Mouse (Mus musculus) hindbrain, embryonic 16.5 days (tissue): Measurements from ENCODE around the gene Ubl3. TPM values are rescaled to one million over a fixed set of nuclear protein-coding genes. Genes with fewer than 3 reads are reported as not detected.

Source experiments
- ATAC-seq: fragments of 200-750 bp; cut with Nextera tagmentation; 2 replicates; pipeline ENCODE4 v1.8.0; 2017; ENCODE audit warnings: moderate TSS enrichment, moderate library complexity
- H3K27ac ChIP-seq: fragments of 300-500 bp; sonication (generic); 2 replicates; pipeline ENCODE4 v1.5.1; 2014; ENCODE audit warnings: low read depth, mild to moderate bottlenecking, control low read depth, low read length, moderate library complexity
- H3K27me3 ChIP-seq: fragments of 300-500 bp; sonication (generic); replicated peaks from 2 replicates; pipeline ENCODE4 v1.6.1; 2014; ENCODE audit warnings: low read length; ENCODE audit not compliant: control insufficient read depth, insufficient read depth
- H3K36me3 ChIP-seq: fragments of 300-500 bp; sonication (generic); 2 replicates; pipeline ENCODE4 v1.6.1; 2014; ENCODE audit warnings: mild to moderate bottlenecking, low read length, moderate library complexity, mixed read lengths; ENCODE audit not compliant: control insufficient read depth, insufficient read depth
- H3K4me1 ChIP-seq: fragments of 300-500 bp; sonication (generic); 2 replicates; pipeline ENCODE4 v1.6.1; 2014; ENCODE audit warnings: low read depth, low read length; ENCODE audit not compliant: control insufficient read depth, insufficient read depth
- H3K4me2 ChIP-seq: fragments of 300-500 bp; sonication (generic); 2 replicates; pipeline ENCODE4 v1.6.1; 2014; ENCODE audit warnings: mild to moderate bottlenecking, low read length, control low read depth, moderate library complexity
- H3K4me3 ChIP-seq: fragments of 300-500 bp; sonication (generic); 2 replicates; pipeline ENCODE4 v1.5.1; 2014; ENCODE audit warnings: mild to moderate bottlenecking, low read length, control low read depth, moderate library complexity
- H3K9ac ChIP-seq: fragments of 300-500 bp; sonication (generic); 2 replicates; pipeline ENCODE4 v1.6.1; 2014; ENCODE audit warnings: low read depth, mild to moderate bottlenecking, control low read depth, low read length, moderate library complexity
- H3K9me3 ChIP-seq: fragments of 300-500 bp; sonication (generic); 2 replicates; pipeline ENCODE4 v1.6.1; 2014; ENCODE audit warnings: mild to moderate bottlenecking, low read length, moderate library complexity; ENCODE audit not compliant: control insufficient read depth
- WGBS: fragments of 180-500 bp; shearing (Covaris S2); extraction: QIAGEN DNeasy Blood & Tissue Kit; methylation state at CpG from one replicate; pipeline ENCODE4 v1.1.7; 2014; 5-methylcytosine and 5-hydroxymethylcytosine counted together
- polyA plus RNA-seq: library from polyadenylated mRNA; unstranded; fragments of >200 nt; fragmentation: Nextera tagmentation; extraction: Ambion mirVana; gene quantifications from 2 replicates; pipeline ENCODE4 v1.2.1, GENCODE M21; 2015

The Ubl3 gene
- polyA plus RNA-seq, 1 experiment from 2014 or later: 70.7 TPM

DNA sequence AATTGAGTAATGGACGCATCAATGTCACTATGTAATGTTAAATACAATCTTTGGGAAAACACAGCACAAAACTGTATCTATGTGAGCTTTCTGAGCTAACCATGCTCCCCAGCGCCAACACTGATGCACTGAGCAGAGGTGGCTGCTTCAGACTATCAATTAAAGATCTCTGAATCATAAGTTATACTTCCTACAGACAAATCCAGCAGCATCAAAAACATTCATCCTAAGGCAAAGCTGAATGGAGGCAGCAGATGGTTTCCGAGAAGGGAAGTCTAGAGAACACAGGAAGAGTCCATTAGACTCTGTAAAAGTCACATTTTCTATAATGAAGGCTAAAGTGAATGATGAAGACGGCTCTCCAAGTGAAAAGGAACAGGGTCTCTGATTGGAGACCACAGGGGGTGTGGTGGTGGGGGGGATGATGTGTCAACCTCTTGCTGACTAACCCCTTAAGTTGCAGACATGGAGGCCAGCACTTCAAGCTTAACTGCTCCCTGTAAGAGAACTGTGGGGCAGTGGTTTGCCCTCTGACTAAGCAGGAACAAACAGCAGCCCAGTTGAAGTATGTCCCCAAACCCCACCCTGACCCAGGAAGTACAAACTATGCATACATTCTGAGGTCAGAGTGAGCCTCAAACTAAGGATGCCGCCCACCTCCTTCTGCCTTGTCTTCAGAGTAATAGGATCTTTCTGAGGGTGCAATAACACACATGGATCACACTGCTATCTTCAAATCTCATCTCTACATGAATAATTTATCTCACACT, 29.2 kb downstream of the Ubl3 start:
- Histone ChIP-seq H3K4me3 (no peak overlapping the region), H3K36me3 (no peaks in the 10 kb centered on the region), H3K4me2 (no peak overlapping the region), H3K9ac (no peak overlapping the region), H3K27me3 (no peaks in the 10 kb centered on the region), H3K27ac (no peak overlapping the region), H3K9me3 (no peaks in the 10 kb centered on the region), H3K4me1 (peaks cover 18% of the 10 kb centered on the region)
- WGBS: 66% methylated on average over 5 of the region's 5 CpGs
- no peak for ATAC-seq

DNA sequence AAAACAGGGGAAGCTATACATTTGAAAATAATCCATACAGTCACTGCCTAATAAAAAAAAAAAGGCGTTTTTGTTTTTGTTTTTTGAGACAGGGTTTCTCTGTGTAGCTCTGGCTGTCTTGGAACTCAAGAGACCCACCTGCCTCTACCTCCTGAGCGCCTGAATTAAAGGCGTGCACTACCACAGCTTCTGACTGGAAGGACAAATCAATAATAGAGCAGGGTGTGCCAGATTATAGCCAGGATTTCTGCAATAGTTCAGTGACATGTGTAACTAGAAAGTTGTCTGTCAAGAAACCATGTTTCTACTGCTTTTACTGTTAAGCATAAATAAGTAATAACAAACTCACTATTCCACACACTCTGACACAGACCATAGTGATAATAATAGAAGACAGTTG, 30.2 kb downstream of the Ubl3 start:
- Histone ChIP-seq H3K27me3 (no peaks in the 10 kb centered on the region), H3K36me3 (no peaks in the 10 kb centered on the region), H3K4me1 (peaks cover 18% of the 10 kb centered on the region), H3K27ac (no peak overlapping the region), H3K9me3 (no peaks in the 10 kb centered on the region), H3K9ac (no peak overlapping the region), H3K4me3 (no peak overlapping the region), H3K4me2 (no peak overlapping the region)
- no peak for ATAC-seq
- 78% methylated on average over 3 of the region's 3 CpGs for WGBS

DNA sequence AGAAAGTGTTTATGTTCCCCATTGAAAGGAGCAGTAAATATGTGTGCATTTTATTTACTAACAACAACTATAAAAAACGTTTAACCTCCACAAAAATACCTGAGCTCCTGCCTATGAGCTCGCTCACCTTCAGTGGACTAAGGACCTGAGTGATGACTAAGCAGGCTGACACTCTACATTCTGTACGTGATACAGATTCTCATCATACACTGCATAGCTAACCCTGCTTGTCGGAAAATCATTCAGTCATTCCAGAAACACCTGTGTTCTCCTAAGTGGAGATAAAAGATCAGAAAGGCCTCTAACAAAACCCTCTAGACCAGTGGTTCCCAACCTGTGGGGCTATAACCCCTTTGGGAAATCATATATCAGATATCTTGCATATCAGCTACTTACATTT, 35.1 kb downstream of the Ubl3 start:
- ATAC-seq: no peak
- Histone ChIP-seq H3K9ac (no peak overlapping the region), H3K4me3 (no peak overlapping the region), H3K36me3 (no peaks in the 10 kb centered on the region), H3K4me2 (no peak overlapping the region), H3K4me1 (peaks cover 9% of the 10 kb centered on the region; the same call in 1 of the 2 replicates), H3K27ac (no peak overlapping the region), H3K9me3 (no peaks in the 10 kb centered on the region), H3K27me3 (no peaks in the 10 kb centered on the region)
- 78% methylated on average over 4 of the region's 4 CpGs for WGBS

DNA sequence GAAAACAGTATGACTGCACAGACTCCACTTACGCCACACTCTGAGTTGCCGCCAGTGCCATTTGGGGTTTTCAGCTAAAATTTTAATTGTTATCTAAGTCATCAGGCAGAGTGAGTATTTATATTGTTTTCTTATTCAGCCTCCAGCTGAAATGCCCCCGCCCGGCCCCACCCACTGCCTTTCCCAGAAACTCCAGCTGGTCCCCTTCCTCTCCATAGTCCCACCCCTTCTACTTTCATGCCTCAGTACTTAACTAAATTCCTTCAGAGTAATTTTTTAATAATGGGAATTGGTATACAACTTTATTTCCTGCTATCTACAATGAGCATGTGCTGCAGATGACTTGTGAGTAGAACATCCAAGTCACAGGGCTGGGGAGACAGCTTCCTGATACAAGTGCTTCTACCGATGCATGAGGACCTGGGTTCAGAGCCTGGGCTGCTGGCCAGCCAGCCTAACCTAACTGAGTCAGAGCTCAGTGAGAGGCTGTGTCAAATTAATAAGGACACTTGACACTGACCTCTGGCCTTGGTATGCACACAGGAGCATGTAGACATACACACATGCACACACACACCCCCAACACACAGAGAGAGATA, 40.4 kb downstream of the Ubl3 start:
- Histone ChIP-seq H3K27ac (no peak overlapping the region), H3K4me1 (no peaks in the 10 kb centered on the region), H3K36me3 (peaks cover 6% of the 10 kb centered on the region; the same call in 1 of the 2 replicates), H3K27me3 (no peaks in the 10 kb centered on the region), H3K4me3 (no peak overlapping the region), H3K9ac (no peak overlapping the region), H3K9me3 (no peaks in the 10 kb centered on the region), H3K4me2 (no peak overlapping the region)
- no peak for ATAC-seq
- 81% methylated on average over 5 of the region's 5 CpGs for WGBS

DNA sequence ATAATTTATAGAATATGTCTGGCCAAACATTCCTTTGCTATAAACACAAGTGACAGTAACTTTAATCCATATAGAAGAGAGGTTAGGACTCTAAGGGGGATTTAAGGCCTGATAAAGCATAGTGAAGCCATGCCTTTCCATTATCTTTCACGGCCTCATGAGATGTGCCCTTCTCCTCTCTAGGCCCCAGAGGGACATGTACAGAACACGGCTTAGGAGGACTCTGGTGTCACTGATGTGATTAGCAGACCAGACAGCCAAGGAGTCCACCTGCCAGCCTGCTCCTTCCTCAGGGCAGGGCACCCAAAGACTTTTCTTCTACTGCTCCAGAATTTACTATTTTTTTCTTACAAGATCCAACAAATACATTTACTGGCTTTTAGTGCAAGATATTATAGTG, 42.3 kb downstream of the Ubl3 start:
- 75% methylated on average over 2 of the region's 2 CpGs for WGBS
- H3K36me3 ChIP-seq: peaks cover 17% of the 10 kb centered on the region

DNA sequence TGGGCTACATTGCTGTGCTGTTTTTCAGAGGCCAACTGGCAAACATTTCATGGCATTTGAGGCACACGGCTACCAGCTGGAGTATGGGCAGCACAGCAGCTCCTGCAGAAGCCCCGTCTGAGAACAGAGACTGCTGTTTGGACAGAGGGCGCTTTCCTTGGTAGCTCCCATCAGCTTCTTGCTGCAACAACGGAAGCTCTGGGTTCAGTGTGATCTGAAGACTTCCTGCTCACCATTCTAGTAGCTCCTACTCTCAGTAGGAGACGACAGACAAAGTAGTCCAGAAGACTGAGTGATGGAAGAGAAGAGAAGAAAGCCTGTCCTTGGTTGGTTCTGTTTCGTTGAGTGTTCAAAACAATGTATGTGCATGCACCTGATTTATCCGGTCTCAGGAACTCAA, 42.9 kb downstream of the Ubl3 start:
- no peak for ATAC-seq
- H3K4me1 ChIP-seq: no peaks in the 10 kb centered on the region
- H3K27me3 ChIP-seq: no peaks in the 10 kb centered on the region
- H3K27ac ChIP-seq: no peak overlapping the region
- H3K4me2 ChIP-seq: no peak overlapping the region
- no peak overlapping the region for H3K9ac ChIP-seq
- no peak overlapping the region for H3K4me3 ChIP-seq
- 80% methylated on average over 7 of the region's 7 CpGs for WGBS
- peaks cover 18% of the 10 kb centered on the region for H3K36me3 ChIP-seq
- no peaks in the 10 kb centered on the region for H3K9me3 ChIP-seq

More for the DNA sequence above, 42.3 kb downstream of the Ubl3 start:
- H3K4me1 ChIP-seq: no peaks in the 10 kb centered on the region
- no peaks in the 10 kb centered on the region for H3K27me3 ChIP-seq
- no peak overlapping the region for H3K4me2 ChIP-seq
- no peak overlapping the region for H3K4me3 ChIP-seq
- H3K9me3 ChIP-seq: no peaks in the 10 kb centered on the region
- no peak overlapping the region for H3K27ac ChIP-seq
- no peak for ATAC-seq
- no peak overlapping the region for H3K9ac ChIP-seq

DNA sequence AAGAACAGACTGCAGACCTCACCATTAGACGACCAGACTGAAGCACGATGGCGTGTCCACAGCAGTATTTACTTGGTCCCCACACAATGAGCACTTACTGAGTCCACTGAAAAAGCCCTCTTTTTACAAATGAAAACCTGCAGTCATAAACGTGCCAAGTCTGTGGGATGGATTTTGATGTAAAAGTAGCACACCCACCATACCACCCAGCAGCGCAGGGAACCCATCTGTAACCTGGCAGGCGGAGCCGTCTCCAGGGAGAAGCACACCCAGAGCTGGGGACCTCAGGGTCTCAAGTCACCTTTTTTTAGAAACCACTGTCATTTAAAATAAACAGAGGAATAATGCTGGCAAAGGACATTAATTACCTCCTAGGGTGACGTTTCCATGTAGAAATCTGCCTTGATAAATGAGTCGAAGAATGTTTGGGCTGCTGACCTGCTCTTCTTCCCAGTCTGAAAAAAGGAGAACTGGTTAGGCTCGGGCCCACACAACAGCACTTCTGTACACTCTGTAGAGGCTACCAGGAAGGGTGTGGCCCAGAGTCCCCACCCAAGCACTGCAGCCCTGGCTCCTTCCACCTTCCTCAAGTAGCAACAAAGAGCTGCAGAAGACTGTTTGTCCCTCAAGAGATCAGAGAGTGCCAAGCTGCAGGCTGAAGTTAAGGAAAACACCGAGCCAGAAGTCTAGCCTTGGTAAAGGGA, 43.5 kb downstream of the Ubl3 start:
- Histone ChIP-seq H3K9ac (no peak overlapping the region), H3K4me1 (no peaks in the 10 kb centered on the region), H3K4me2 (no peak overlapping the region), H3K4me3 (no peak overlapping the region), H3K36me3 (peaks cover 18% of the 10 kb centered on the region), H3K27ac (no peak overlapping the region), H3K27me3 (no peaks in the 10 kb centered on the region), H3K9me3 (no peaks in the 10 kb centered on the region)
- WGBS: 81% methylated on average over 11 of the region's 11 CpGs
- ATAC-seq: no peak

DNA sequence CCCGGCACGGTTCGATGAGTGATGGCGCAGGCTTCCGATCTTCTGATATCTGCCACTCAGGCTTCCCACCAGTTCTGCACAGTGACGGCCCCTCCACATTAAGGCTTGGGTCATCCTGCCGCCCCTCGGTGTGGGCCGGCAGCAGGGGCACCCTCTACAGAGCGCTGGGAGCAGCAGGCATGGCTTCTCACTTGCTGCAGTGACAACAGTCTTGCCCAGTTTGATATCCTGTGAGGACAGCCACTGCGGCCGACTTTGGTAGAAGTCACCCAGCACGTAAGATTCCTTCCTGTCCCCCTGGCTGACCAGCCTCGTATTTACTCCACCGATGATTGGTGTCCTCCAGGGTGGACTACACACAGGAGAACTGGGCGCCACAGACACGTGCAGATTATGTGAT, 47.2 kb downstream of the Ubl3 start:
- Histone ChIP-seq H3K4me1 (no peaks in the 10 kb centered on the region), H3K36me3 (peaks cover 15% of the 10 kb centered on the region), H3K27me3 (no peaks in the 10 kb centered on the region), H3K27ac (no peak overlapping the region), H3K4me2 (no peak overlapping the region), H3K4me3 (no peak overlapping the region), H3K9me3 (no peaks in the 10 kb centered on the region), H3K9ac (no peak overlapping the region)
- WGBS: 92% methylated on average over 17 of the region's 17 CpGs
- no peak for ATAC-seq

DNA sequence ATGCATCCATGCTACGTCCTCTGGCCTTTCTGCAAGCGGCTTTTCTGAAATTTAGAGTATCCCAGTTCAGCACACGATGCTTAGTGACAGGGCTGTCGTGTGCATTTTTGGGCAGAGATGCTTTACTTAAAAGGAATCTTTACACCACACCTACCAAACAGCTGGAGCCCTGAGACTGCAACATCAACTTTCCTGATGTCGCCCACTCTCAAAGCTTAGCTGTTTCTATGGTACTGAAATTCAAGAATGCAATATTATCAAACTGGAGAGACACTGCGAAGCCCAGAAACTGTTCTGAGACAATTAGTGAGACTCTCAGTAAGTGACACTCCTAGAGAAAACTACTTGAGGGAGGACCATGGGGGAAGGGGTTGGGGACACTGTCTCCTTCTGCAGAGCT, 50.4 kb downstream of the Ubl3 start:
- no peak for ATAC-seq
- 94% methylated on average over 6 of the region's 6 CpGs for WGBS
- Histone ChIP-seq H3K27me3 (no peaks in the 10 kb centered on the region), H3K9me3 (peaks cover 4% of the 10 kb centered on the region), H3K4me3 (no peak overlapping the region), H3K4me2 (no peak overlapping the region), H3K36me3 (peaks cover 14% of the 10 kb centered on the region), H3K4me1 (no peaks in the 10 kb centered on the region), H3K9ac (no peak overlapping the region), H3K27ac (no peak overlapping the region)
